Mouse (Mus musculus) T-helper 1 cell (primary cell): ENCODE data around the gene 7530416G11Rik.

ENCODE experiments used
- in situ Hi-C: fragments of 300-600 bp; cut with MboI, MseI; formaldehyde crosslinking; loops from one replicate; pipeline ENCODE4 v1.15.1; 2025; ENCODE audit warnings: high pct_unique_total_duplicates

7530416G11Rik gene

GRCm38 (mm10) chr15:85503127-85503526 is at the start of gene 7530416G11Rik:
TSS of gene 7530416G11Rik (minus strand) at chr15:85503227.
- in situ Hi-C loops: no loop called here

GRCm38 (mm10) chr15:85546500-85546899 is 43.5 kb upstream of the 7530416G11Rik start:
- in situ Hi-C loops: no loop called here

GRCm38 (mm10) chr15:85545369-85545768 is 42.3 kb upstream of the 7530416G11Rik start:
- in situ Hi-C loops: no loop called here

- in situ Hi-C loops: no loop called here
Observed at GRCm38 (mm10) chr15:85538170-85538569, 35.1 kb upstream of the 7530416G11Rik start.

- in situ Hi-C loops: no loop called here
Observed at GRCm38 (mm10) chr15:85537151-85537550, 34.1 kb upstream of the 7530416G11Rik start.

GRCm38 (mm10) chr15:85534646-85535045 is 31.6 kb upstream of the 7530416G11Rik start:
- in situ Hi-C loops: no loop called here

- in situ Hi-C loops: no loop called here
Observed at GRCm38 (mm10) chr15:85534215-85534614, 31.2 kb upstream of the 7530416G11Rik start.

- in situ Hi-C loops: no loop called here
Observed at GRCm38 (mm10) chr15:85532063-85532462, 29.0 kb upstream of the 7530416G11Rik start.

- in situ Hi-C loops: no loop called here
Observed at GRCm38 (mm10) chr15:85529911-85530310, 26.9 kb upstream of the 7530416G11Rik start.

GRCm38 (mm10) chr15:85524404-85524950 is 21.4 kb upstream of the 7530416G11Rik start:
- in situ Hi-C loops: no loop called here

- in situ Hi-C loops: no loop called here
Observed at GRCm38 (mm10) chr15:85523173-85523991, 20.4 kb upstream of the 7530416G11Rik start.

- in situ Hi-C loops: no loop called here
Observed at GRCm38 (mm10) chr15:85519438-85519837, 16.4 kb upstream of the 7530416G11Rik start.

- in situ Hi-C loops: no loop called here
Observed at GRCm38 (mm10) chr15:85507370-85508014, 4.5 kb upstream of the 7530416G11Rik start.

GRCm38 (mm10) chr15:85506680-85507079 is 3.7 kb upstream of the 7530416G11Rik start:
- in situ Hi-C loops: no loop called here

GRCm38 (mm10) chr15:85505118-85505925 is 2.3 kb upstream of the 7530416G11Rik start:
- in situ Hi-C loops: no loop called here

GRCm38 (mm10) chr15:85500267-85500666 is 2.8 kb downstream of the 7530416G11Rik start:
- in situ Hi-C loops: no loop called here

GRCm38 (mm10) chr15:85497981-85498475 is 5.0 kb downstream of the 7530416G11Rik start:
- in situ Hi-C loops: no loop called here

- in situ Hi-C loops: no loop called here
Observed at GRCm38 (mm10) chr15:85497548-85497947, 5.5 kb downstream of the 7530416G11Rik start.

- in situ Hi-C loops: no loop called here
Observed at GRCm38 (mm10) chr15:85494163-85494621, 8.8 kb downstream of the 7530416G11Rik start.

- in situ Hi-C loops: no loop called here
Observed at GRCm38 (mm10) chr15:85489751-85490150, 13.3 kb downstream of the 7530416G11Rik start.

GRCm38 (mm10) chr15:85488900-85489299 is 14.1 kb downstream of the 7530416G11Rik start:
- in situ Hi-C loops: no loop called here
